Mouse (Mus musculus) liver, embryonic 14 days (tissue): ENCODE measurements around the gene Ptprh. TPM values are rescaled to one million over a fixed set of nuclear protein-coding genes. Genes with fewer than 3 reads are reported as not detected.

ENCODE experiments used
- polyA plus RNA-seq: library from polyadenylated mRNA; depleted of rRNA; stranded (reverse); fragments of >200 nt; gene quantifications from 2 replicates; pipeline ENCODE4 v1.2.3, GENCODE M21; 2012; rRNA removed

The Ptprh gene
- polyA plus RNA-seq = 0.01 TPM in 1 of 2 replicates, not detected in the other

GRCm38 (mm10) chr7:4603873-4604272, at the start of gene Ptprh:
Ptprh (minus strand) TSS chr7:4604041.

DNA sequence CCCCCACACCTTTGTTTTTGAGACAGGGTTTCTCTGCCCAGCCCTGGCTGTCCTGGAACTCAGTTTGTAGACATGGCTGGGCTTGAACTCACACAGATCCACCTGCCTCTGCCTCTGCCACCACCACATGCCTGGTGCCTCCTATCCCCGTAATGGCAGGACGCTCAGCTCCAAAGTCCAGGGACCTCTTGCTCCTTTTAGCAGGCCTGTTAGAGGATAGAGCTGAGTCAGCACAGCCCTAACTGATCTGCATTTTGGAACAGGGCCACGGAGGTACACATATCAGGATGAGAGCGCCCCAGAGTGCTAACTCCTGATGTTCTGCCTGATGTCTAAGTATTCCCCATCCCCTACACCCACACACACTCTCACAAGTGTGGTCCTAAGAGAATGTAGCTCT, 27.2 kb upstream of the Ptprh start, which contains the start of gene Tmem86b:
TSS of gene Tmem86b (minus strand) at position 392 of the 400 bp plus-strand sequence.

DNA sequence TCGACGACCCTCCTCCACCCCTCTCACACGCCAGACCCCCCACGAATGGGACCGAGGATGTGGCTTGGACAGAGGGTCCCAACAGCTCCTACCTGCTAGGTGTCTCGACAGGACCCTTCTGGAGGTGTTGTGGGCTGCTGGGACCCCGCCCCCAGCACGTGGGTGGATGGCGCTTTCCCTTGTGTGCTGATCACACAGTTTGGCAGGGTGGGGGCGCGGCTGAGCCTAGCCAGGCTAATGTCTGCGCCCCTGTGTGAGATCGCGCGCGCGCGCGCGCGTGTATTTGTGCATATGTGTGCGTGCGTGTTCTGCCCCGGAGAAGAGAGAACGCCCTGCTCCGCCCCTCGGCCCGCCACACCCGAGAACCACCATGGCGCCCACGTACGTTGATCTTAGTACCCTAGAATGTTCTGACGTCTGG, 56.6 kb downstream of the Ptprh start, which contains the start of gene Syt5:
TSS of gene Syt5 (minus strand) at position 321 of the 421 bp plus-strand sequence.

DNA sequence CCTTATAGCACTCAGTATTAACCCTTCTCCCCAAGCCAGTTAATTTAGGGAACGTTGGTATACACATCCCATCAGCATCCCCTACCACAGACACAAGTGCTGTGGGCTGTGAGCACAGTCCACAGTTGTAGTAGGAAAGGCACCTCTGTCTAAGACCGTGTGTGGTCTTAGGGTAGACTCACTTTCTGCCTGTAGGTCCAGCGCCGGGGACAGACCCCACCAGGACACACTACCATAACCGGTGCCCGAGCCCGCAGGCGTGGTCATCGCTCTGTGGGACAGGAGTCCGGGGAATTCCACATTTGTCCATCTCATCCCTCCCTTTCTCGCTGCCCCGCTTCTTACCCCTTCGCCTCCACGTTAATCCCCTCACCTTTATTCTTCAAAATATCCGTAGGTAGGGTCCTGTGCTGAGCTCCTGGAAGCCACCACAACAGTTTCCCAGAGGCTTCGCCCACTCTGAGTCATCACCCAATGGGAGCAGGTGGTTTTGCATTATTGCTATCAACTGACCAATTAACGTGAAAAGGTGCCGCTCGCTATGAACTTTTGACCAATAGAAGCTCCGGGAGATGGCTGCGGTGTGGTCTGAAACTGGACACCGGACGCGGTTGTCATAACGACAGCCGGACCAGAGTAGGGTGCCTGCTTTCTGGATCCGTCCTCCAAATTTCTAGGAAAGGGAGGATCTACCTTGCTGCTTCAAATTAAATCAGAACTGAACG, 71.7 kb downstream of the Ptprh start, which contains the start of gene Dnaaf3:
TSS of gene Dnaaf3 (minus strand) at position 449 of the 725 bp plus-strand sequence.

DNA sequence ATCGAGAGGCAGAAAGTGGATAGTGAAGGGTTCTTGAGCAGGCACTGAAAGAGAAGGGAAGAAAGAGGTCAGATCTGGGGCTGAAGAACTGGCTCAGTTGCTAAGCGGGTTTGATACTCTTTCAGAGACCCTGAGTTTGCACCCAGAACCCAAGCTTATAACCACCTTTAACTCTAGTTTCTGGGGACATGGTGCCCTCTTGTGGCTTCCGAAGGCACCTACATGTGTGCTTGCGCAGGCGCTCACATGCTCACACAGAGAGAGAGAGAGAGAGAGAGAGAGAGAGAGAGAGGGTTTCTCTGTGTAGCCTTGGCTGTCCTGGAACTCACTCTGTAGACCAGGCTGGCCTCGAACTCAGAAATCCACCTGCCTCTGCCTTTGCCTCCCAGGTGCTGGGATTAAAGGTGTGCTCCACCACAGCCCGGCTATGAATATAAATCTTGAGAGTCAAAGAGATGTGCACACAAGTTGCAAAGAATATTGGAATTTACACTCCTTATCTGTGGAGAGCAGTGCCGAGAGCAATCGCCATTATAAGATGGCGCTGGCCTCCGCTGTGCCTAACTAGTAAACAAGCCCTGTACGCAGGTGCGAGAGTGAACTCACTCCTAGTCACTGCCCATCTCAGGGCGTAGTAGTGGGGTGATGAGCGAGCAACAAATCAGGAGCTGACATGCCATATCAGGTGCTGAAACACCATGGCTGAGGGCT, 79.5 kb downstream of the Ptprh start, which contains the start of gene Tnni3:
TSS of gene Tnni3 (minus strand) at position 18 of the 711 bp plus-strand sequence.

GRCm38 (mm10) chr7:4516332-4517050, 87.3 kb downstream of the Ptprh start, which contains the start of gene Tnnt1:
Tnnt1 (minus strand) TSS chr7:4516382.

GRCm38 (mm10) chr7:4501558-4502397, 102.1 kb downstream of the Ptprh start, which contains the start of gene Ppp1r12c:
Ppp1r12c (minus strand) TSS chr7:4501680.

Other genes starting within 250 kb of the Ptprh start
- gene Gp6, start 206.3 kb downstream of the Ptprh start, polyA plus RNA-seq = 1.2 and 1.8 TPM in 2 replicates
- 3.2 and 4.1 TPM in 2 replicates for gene Rdh13, start 158.4 kb downstream of the Ptprh start, polyA plus RNA-seq
- gene Eps8l1, start 143.4 kb downstream of the Ptprh start, polyA plus RNA-seq = 0.50 and 1.1 TPM in 2 replicates
- gene Ppp1r12c, start 102.4 kb downstream of the Ptprh start, polyA plus RNA-seq = 20.8 and 26.5 TPM in 2 replicates
- gene Tnnt1, start 87.7 kb downstream of the Ptprh start, polyA plus RNA-seq = 4.0 and 12.5 TPM in 2 replicates
- gene Tnni3, start 79.8 kb downstream of the Ptprh start, polyA plus RNA-seq = 0.36 and 0.44 TPM in 2 replicates
- gene Dnaaf3, start 71.6 kb downstream of the Ptprh start, polyA plus RNA-seq = 0.26 and 0.35 TPM in 2 replicates
- gene Syt5, start 56.5 kb downstream of the Ptprh start, polyA plus RNA-seq = 0.07 and 0.17 TPM in 2 replicates
- gene Tmem86b, start 27.4 kb upstream of the Ptprh start, polyA plus RNA-seq = 28.2 and 34.6 TPM in 2 replicates
- 27.4 and 32.4 TPM in 2 replicates for gene Ppp6r1, start 55.0 kb upstream of the Ptprh start, polyA plus RNA-seq
- 27.9 and 31.5 TPM in 2 replicates for gene Hspbp1, start 81.0 kb upstream of the Ptprh start, polyA plus RNA-seq
- 0.37 and 0.41 TPM in 2 replicates for gene Brsk1, start 86.6 kb upstream of the Ptprh start, polyA plus RNA-seq
- 0.30 and 0.32 TPM in 2 replicates for gene Tmem150b, start 121.2 kb upstream of the Ptprh start, polyA plus RNA-seq
- 68.0 and 81.2 TPM in 2 replicates for gene Kmt5c, start 136.1 kb upstream of the Ptprh start, polyA plus RNA-seq
- gene Cox6b2, start 149.1 kb upstream of the Ptprh start, polyA plus RNA-seq = 104 and 108 TPM in 2 replicates
- not detected in 2 replicates for gene Fam71e2, start 167.3 kb upstream of the Ptprh start, polyA plus RNA-seq
- 0.02 TPM in 2 replicates for gene Il11, start 178.8 kb upstream of the Ptprh start, polyA plus RNA-seq
- not detected in 2 replicates for gene Tmem190, start 178.9 kb upstream of the Ptprh start, polyA plus RNA-seq
- gene Tmem238, start 185.6 kb upstream of the Ptprh start, polyA plus RNA-seq = 6.5 and 7.0 TPM in 2 replicates
- 272 and 305 TPM in 2 replicates for gene Rpl28, start 188.8 kb upstream of the Ptprh start, polyA plus RNA-seq
- 224 and 291 TPM in 2 replicates for gene Ube2s, start 208.5 kb upstream of the Ptprh start, polyA plus RNA-seq
- 0.01 and 0.02 TPM in 2 replicates for gene Shisa7, start 240.7 kb upstream of the Ptprh start, polyA plus RNA-seq